Mouse (Mus musculus) embryo, embryonic 10.5 days (tissue): ENCODE measurements at regions not wholly inside any gene's neighbourhood (a gene's known extent, or its start where the extent isn't known, plus 50 kb on each side); places are given as distances from the start of the nearest gene placed in this dataset.
"Not testable (repeated sequence)": the region's sequence is repeated elsewhere in the genome, so short reads cannot be mapped to it uniquely, and the experiment has no call there.

Experiments
- DNase-seq: peaks from one replicate; pipeline ENCODE4 v3.0.0-alpha.2; 2015; ENCODE audit warnings: low spot score

DNA sequence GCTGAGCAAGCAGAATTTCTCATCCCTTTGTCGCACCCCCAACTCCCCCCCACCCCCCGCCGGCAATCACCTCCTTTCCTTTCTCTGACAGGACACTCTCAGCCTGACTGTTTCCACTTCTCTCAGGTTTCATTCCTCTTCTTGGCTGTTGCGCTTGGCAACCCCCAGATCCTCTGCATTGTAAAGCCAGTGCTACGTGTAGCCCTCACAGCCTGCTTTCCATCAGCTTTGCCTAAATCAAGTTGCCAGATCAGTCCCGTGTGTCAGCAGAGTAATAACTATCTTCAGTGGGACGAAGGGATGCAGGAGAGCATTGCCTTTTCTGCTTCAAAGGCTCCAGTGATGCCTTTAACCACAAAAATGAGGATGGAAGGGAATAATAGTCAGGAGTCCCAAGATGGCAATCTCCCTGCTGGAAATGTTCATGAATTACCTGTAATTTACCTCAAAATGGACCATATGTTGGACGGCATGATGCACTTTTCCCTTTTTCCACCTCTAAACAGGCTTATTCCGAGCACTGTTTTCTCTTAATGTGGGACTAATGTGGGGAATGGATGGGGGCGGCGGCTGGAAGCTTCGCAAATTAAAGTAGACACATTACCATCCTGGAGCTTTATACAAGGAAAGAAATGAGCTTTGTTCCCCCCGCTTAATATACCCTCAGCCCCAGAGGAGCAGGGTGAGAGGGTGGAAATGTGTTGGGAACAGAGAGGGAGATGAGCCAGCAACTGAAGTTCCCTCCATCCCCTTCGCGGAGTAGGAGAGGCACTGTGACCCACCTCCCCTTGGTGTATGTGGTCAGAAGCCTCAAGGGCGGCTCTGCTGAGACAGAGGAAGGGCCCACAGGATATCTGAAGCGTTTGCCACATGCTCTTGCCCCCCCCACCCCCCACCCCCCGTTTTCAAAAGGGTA is 168.3 kb upstream of the Npvf start:
- DNase-seq = peak; percentile 62

DNA sequence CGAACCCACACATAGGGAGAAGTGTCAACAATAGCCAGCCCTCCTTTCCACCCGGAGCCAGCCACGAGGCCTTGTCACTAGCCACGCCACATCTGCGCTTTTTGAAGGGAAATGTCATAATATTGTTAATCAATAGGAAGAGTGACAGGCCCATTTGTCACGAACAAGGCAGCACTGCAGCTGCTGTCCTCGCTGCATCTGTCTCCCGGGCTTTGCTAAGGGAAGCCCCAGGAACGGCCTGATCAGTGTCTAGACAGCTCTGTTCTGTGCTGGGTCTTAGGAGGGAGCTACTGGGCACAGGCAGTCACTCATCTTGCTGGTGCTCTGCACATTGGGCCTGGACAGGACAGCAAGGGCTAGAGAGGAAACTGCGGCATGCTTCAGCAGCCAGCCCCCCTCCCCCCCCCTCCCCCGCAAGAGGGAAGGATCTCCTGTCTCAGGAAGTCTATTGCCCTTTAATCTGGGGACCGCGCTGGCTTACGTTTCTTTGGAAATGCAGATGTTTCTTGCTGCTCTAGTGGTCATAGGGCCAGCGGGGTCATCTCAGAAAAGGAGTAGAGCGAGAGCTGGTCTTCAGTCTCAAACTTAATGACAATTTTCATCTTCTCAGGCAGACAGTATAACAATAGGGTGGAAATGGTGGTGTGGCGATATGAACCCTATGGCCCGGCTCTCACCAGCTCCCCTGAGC is 169.1 kb upstream of the Npvf start:
- peak; percentile 71 for DNase-seq

DNA sequence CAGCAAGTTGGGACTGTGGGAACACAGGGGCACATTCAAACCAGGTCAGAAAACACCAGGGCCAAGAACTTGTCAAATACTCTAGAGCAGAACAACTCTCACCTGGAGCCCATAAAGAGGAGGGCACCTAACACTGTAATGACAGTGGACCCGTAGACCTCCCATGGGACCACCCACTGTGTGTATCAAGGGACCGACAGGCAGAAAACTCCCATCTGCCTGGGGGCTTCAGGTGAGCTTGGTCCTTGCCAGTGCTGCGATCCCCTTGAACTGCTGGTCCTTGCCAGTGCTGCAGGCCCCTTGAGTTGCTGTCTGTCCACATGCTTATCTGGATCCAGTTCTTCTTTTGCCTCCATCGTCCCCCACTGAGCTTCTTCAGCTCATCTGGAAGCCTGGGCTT is 170.2 kb upstream of the Npvf start:
- no peak for DNase-seq

DNA sequence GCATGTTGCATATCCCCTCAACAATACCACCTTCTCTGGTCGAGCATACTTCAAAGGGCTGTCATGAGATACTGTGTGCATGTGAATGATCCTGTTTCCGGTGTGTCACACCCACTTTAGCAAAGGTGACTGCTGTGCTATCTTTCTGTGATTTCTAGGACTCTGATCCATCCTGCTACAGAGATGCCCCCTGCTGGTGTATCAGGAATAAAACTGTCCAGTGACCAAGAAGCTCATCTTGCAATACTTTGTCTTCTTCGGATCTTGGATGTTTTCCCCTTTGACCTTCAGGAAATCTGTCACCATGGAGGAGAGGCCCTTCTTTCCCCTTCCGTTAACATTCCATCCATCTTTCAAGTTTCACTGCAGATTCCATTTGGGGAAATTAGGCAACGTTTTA is 177.5 kb upstream of the Npvf start:
- no peak for DNase-seq

DNA sequence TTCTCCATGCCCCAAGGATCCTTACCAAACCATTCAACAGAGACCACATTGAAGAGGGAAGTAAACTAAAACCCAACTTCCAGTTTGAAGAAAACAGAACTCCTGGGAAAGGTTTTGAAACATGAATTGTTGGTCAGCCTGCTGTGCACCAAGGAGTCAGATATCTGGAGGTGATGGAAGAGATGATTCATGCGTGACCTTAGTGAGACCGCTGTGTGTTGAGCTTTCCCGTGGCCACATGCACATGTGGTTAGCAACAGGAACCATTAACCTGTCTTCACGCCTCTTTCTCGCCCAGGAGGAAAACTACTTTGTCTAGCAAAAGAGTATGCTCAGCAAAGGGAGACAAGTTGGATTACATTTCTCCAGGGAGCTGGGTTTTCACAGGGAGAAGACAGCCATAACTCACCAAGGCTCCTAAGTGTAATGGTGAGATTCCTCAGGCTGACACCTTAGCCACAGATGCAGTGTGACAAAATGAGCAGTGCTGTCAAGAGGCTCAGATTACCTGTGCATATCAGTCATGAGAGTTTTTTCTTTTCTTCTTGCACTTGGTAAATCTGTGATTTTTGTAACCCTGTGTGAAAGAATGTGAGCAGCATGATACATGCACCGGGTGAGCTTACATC is 181.9 kb upstream of the Npvf start:
- peak; percentile 37 for DNase-seq

DNA sequence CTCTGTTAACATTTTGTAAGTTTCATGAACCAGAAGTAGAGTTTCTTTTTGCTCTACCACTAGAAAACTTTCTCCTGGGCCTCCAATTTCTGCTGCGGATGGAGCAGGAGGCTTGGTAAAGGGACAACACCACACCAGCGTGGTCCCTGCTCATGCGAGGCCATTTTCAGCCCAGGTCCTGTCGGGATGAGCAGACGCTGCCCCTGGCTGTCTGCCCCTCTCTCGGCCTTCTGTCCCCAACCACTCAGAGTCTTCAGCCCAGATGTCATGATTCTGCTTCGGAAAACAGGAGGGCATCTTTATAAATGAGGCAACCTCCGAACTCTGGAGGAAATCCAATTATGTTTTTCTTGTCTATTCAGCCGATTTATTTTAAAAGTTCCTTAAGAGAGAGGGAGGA is 186.6 kb upstream of the Npvf start:
- DNase-seq = no peak

DNA sequence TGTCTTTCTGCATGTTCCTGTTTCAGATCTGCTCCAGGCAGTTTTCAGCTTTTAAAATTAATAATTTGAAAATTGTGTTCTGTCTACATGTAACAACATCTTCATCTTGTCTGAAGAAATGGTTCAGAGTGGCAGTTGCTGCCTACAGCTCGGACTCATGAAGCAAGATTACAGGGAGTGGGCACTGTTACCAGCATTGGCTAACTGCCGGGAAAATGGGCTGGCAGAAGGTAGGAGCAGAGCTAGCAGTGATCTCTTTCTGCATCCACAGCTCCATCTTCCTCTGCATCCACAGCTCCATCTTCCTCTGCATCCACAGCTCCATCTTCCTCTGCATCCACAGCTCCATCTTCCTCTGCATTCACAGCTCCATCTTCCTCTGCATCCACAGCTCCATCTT is 191.0 kb upstream of the Npvf start:
- DNase-seq = not testable (repeated sequence)

DNA sequence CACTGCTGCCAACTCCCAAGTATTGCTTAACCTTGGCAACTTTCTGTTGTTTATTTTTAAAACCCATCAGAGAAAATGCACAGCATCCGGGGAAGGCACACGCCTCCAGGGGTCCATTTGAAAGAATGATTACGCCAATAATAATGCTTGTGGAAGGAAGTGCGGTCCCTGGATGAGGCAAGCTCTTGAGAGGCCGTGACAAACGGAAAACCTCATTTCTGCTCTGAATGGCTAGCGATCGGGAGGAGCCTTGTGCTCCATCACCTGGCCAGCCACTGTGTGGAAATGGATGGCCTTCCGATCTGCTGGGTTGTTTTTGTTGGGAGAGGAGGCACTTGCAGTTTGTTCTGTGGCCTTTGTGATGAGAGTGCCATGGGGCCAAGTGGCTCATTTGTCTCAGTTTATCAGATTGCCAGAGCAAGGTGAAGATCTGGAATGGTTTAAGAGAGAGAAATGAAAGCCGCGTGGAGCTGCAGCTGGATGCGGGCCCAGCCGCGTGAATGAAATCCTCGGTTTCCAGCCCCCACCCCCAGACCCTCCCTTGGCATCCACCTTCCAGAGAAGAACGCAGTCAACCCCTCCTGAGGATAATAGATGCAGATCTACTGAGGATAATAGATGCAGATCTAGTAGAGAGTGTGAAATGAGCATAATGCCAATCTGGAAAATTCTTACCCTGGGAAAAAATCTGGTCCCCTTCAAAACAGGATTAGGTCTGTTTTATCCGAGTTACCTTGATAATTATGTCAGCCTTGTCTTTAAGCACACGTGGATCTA is 192.7 kb upstream of the Npvf start:
- no peak for DNase-seq

DNA sequence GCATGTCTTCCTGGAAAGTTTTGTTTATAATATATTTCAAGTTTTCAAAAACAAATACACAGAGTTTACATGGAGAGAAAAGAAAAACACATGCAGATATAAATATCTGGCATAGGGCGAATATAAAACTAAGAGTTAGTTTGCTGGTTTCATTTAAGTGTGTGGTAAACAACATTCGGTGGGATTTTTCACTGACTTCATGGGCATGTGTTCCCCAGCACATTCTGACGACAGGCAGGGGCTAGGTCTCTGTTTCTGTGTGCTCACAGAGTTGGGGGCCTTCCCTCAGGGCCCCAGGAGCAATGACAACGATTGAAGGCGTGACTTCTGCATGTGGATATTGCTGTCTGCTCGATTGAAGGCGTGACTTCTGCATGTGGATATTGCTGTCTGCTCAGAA is 193.3 kb upstream of the Npvf start:
- no peak for DNase-seq

DNA sequence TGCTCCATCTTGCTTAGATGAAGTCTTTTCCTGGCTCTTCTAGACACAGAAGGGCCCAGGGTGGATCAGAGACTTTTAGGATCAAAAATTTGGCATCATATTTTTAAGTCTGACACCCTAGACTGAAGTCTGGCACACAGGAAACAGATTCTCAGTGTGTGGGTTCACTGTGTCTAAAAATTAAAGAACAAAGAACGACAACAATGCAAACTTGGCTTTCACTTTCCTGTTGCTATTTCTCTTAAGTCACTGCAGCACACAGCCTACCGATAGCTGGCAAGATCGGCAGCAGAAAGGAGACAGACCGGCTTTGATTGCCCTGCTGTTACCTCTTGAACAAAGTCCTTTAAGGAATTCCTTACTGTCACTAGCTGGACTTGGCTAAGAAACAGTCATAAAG is 204.9 kb upstream of the Npvf start:
- no peak for DNase-seq

DNA sequence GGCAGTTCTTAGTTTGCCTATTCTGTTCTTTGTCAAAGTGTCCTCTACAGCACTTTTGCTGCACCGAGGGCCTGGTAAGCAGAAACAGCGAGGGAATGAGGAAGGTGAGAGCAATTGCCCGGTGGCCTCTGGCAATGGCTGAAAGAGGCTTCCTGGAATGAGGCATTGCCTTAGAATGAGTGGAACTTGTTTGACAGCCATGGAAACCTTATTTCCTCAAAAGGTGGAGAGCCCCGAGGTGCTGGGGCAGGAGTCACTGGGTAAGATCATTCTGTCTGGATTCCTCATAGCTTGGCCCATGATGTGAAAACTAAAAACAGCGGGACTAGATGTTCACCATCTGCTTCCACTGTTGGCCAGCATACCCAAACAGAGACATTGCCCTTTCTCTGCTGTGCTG is 223.8 kb upstream of the Npvf start:
- no peak for DNase-seq

DNA sequence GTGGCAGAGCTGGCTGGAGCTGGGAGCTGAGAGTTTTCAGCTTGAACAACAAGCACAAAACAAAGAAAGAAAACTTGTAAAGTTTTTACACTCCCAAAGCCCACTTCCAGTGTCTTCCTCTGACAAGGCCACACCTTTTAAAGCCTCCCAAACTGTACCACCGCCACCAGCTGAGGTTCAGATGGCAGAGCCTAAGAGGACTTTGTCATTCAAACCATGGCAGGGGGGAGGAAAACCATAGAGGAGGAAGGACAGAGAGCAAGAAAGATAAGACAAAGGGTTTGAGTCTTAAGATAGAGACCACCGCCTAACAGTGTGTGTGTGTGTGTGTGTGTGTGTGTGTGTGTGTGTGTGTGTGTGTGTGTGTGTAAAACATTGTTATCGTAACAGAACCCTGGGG is 228.1 kb upstream of the Npvf start:
- DNase-seq = no peak

DNA sequence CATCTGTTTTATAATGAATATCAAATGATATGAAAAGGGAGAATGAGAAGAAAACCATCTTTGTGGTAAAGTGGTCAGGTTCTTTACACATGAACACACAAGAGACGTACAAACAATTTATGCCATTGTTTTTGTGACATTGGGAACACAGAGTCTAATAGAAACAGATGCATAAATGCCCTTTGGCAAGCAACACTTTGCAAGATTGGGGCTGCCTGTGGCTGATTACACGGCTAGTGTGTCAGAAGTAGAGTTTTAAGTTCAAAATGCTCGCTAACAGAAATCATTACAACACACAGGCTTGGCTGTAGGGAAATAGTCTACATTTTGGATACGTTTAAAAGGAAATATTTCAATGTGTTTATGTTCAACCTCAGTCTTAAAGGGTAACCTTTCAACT is 228.5 kb upstream of the Npvf start:
- DNase-seq = no peak

DNA sequence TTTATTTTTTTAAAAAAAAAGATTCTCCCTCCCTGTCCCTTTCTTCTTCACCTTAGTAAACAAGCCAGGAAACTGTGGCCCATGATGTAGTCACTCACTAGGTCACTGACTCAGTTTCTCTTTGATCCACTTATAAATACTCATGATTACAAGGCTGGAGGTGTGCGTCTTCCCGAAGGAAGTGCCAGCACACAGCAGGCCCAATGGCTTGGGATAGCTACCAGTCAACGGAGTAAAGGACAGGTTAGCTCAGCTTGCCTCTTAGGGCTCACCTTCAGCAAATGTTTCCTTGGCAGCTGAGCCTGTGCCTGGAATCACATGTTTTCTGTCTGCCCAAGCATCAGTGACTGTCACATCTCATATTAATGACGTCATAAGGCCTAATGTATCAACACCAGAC is 230.8 kb upstream of the Npvf start:
- no peak for DNase-seq

DNA sequence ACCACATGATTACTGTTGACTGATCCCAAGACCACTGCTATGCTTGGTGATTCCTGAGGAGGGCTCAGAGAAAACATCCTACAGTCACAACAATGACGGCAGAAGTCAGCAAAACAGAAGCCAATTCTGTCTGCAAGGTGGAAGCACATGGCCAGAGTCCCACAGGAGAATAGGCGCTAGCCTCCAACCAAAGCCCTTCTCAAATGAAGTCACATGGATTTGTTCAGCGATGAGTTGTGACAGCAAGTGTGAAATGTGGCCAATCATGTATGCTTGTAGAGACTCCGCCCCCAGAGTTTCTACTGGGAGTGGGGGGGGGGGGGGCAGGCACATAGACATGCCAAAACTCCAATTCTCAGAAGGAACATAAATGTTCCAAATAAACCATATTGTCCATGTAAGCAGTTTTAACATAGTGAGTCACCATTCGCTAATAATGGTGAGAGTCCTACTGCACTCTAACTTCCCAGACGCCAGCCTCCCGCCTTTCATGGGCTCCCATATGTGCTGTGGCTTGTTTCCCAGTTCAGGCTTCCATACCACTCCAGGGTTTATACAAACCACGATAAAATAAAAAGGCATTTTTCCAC is 231.6 kb upstream of the Npvf start:
- no peak for DNase-seq

DNA sequence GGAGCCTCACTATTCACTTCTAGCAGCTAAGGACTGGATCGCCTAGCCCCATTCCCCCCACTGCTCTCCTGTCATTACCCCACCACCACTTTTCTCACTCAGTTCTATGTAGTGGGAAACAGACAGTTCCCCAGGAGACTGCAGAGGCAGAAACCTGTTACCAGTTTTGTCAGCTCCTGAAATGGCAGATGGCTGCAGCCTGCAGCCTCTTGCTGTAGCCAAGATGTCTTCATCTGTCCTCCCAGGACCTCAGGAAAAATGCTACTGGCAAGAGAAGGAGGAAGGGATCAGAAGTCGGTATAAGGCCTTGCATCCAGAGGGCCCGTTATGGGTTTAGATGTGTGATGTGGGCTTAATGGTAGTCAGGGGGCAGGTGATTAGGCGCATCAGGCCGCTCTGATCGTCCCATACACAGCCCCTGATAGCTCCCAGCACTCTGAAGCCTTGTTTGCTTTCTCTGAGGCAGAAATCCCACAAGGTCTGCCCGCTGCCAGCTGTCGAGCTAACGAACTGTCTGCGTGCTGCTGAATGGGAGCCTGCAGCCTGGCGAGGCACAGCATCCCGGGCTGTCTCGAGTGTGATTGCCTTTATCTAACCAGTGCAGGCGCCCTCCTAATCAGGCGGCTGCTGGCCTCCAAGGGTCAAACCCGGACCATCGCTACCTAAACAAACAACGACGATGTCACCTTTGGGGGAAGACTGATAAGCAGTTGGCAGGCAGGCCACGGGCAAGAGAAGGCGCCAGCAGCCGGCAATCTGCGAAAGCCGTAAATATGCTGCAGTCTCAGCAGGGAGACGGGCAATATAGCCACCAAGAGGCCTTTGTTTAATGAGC is 236.3 kb upstream of the Npvf start:
- peak; percentile 77 for DNase-seq

DNA sequence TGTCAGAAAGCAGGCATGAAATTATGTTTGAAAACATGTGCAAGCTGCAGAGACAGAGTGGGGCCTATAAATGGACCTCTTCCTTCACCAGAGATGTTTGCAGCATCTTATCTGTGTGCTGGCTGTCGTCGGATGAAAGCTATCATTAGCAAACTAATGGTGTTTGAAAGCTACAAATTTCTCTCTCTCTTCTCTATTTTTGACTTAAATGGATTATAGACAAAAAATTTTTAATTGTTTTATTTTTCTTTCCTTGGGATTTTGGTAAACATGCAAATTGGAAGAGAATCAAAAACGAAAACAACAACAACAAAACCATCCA is 236.9 kb upstream of the Npvf start:
- no peak for DNase-seq

DNA sequence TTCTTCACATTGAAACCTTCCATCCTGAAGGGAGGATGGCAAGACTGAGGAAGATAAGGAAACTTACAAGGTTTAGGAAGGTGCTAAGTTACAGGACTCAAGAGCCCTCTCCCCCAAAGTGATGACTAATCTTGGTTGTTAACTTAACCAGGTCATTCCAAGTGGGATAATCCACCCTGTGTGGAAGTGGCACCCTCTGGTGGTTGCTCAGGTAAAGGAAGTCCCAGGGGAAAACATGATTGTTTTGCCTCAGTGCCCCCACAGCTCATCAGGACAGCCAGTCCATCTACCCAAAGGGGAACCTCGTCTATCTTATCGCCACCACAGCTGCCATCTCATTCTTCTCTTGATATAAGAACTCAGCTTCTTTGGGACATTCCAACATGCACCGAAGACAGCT is 244.6 kb upstream of the Npvf start:
- DNase-seq = no peak

DNA sequence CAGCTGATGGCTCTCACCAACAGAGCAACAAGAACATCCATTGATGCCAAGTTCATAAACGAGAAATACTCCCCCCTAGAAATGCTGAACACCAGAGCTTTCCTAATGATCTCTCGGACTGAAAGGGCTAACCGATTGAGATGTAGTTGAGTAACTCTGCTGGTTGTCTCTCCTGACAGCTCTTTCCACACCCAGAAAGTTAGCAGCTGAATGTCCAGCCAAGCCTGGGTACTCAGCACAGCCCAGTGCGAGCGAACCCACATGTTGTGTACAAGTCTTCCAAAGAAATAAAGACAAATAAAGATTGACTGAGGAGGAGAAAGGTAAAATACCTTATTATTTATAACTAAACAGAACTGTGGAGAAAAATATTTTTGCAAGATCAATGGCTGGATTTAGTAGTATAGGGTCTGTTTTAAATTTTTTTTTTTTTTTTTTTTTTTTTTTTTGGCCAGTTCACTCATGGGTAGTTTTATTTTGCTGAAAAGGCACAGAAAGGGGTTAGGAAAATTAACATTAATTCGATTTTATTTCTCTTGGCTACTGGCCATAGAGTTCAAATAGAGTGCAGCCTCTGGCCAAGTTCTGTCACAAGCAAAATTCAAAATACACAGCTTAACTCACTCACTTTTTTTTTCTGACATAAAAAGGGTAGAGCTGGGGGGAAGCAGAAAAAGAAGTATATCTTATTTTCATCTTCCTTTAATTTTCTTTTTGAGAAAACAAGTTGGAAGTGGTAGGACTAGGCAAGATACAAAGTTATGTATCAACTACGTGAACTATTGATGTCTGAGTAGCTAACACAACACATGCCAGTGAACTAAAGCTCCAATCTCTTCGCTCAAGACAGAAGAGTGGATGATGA is 261.2 kb upstream of the Npvf start:
- DNase-seq = no peak

DNA sequence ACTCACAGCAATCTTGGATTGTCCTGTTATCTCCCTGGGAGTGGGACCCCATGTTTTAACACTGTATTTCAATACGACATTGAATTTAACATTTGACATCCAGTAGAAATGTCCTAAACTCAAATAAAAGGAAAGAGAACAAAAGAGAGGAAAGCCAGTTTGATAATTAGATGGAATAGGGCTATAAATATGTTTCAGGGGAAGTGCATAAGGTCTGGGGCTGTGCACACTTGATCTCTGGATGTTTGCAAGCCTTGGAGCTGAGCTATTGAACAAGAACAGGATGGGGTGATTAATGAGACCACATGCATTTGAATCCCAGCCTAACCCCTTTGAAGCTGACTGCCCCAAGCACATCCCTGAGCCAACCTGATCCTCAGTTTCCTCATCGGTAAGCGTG is 264.0 kb upstream of the Npvf start:
- no peak for DNase-seq
